Mouse (Mus musculus): ENCODE measurements at regions not wholly inside any gene's neighbourhood (a gene's known extent, or its start where the extent isn't known, plus 50 kb on each side); places are given as distances from the start of the nearest gene placed in this dataset.

- TF ChIP-seq CTCF (IDR thresholded peaks at IDR 0.05; ENCODE audit: low read depth, low read length) (no peak), POLR2A (IDR thresholded peaks at IDR 0.05; ENCODE audit: extremely low read depth, insufficient read depth, low read length) (no peak)
Measured at GRCm38 (mm10) chr2:159571862-159572261, 762.1 kb downstream of the Gm826 start.
